Mouse (Mus musculus): Measurements from ENCODE around the gene Cln6. TPM values are rescaled to one million over a fixed set of nuclear protein-coding genes. Genes with fewer than 3 reads are reported as not detected.

Gene Cln6
- polyA plus RNA-seq, 1 experiment from 2014 or later: 19.7 TPM

DNA sequence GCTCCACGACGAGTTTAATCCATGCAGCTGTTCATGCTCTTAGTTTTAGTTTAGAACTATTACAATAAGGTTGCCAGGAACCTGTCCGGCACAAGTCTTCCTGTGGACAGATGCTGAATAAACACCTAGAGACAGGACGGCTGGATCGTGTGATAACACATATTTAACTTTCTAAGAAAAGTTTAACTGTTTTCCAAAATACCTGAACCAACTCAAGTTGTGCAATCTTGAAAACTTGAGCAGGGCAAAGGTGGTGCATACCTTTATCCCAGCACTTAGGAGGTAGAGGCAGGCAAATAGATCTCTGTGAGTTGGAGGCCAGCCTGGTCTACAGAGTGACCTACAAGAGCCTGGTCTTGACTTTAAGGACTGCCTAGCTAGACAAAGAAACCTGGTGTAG, 3.7 kb upstream of the Cln6 start:
- Histone ChIP-seq H3K27ac (replicated peaks in 1 of 2; ENCODE audit: control insufficient read depth in 1 of 2, insufficient read depth in 1 of 2, low read depth in 2 of 2, low read length in 2 of 2) (no peak overlapping the region), H3K9me3 (ENCODE audit: control insufficient read depth, low read length) (no peaks in the 10 kb centered on the region), H3K9ac (ENCODE audit: low read length) (no peak overlapping the region), H3K4me1 (ENCODE audit: control insufficient read depth in 2 of 2, insufficient read depth in 2 of 2, low read length in 2 of 2) (peaks cover 11 to 15% of the 10 kb centered on the region in 2 experiments), H3K4me3 (ENCODE audit: control insufficient read depth in 1 of 2, insufficient read depth in 1 of 2, low read depth in 1 of 2, low read length in 2 of 2) (no peak overlapping the region), H3K36me3 (ENCODE audit: control insufficient read depth, insufficient read depth, low read length) (no peaks in the 10 kb centered on the region), H3K4me2 (ENCODE audit: low read length) (no peak overlapping the region), H3K27me3 (ENCODE audit: control insufficient read depth, insufficient read depth, low read length) (no peaks in the 10 kb centered on the region)
- WGBS: 67% methylated on average over 5 of the region's 5 CpGs
- no peak for ATAC-seq (ENCODE audit: insufficient number of reproducible peaks, insufficient read depth, low FRiP score, low read depth)

DNA sequence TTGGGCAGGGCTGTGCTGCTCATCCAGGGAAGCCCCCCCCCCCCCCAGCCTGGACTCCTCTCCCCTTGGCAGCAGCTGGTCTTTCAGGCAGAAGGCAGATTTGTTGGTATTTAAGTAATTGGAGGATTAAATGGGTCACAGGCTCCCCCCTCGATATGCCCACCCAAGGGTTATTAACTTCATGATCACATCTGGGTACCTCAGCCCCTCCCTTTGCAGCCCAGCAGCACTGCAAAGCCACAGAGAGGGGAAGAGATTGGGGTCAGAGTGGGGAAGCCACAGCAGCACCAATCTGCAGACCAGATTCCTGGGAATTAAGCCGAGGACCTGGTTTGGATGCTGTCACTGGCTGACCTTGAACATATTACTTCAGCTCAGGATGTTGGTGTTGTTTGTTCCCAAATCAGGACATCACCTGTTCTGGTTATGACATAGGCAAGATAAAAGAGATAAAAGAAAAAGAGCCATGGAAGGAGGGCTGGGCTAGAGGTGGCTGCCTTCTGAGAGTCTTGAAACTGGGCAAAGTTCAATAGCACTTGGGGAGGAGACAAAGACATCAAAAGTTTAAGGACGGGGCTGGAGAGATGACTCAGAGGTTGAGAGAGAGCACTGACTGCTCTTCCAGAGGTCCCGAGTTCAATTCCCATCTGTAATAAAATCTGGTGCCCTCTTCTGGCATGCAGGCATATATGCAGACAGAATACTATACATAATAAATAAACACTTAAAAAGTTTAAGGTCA, 2.7 kb upstream of the Cln6 start:
- Histone ChIP-seq H3K27me3 (ENCODE audit: control insufficient read depth, insufficient read depth, low read length) (no peaks in the 10 kb centered on the region), H3K27ac (replicated peaks in 1 of 2; ENCODE audit: control insufficient read depth in 1 of 2, insufficient read depth in 1 of 2, low read depth in 2 of 2, low read length in 2 of 2) (no peak overlapping the region), H3K4me3 (ENCODE audit: control insufficient read depth in 1 of 2, insufficient read depth in 1 of 2, low read depth in 1 of 2, low read length in 2 of 2) (no peak overlapping the region), H3K4me2 (ENCODE audit: low read length) (no peak overlapping the region), H3K4me1 (ENCODE audit: control insufficient read depth in 2 of 2, insufficient read depth in 2 of 2, low read length in 2 of 2) (peaks cover 11 to 17% of the 10 kb centered on the region in 2 experiments), H3K9ac (ENCODE audit: low read length) (no peak overlapping the region), H3K36me3 (ENCODE audit: control insufficient read depth, insufficient read depth, low read length) (no peaks in the 10 kb centered on the region), H3K9me3 (ENCODE audit: control insufficient read depth, low read length) (no peaks in the 10 kb centered on the region)
- ATAC-seq (ENCODE audit: insufficient number of reproducible peaks, insufficient read depth, low FRiP score, low read depth): no peak
- 64% methylated on average over 4 of the region's 4 CpGs for WGBS

DNA sequence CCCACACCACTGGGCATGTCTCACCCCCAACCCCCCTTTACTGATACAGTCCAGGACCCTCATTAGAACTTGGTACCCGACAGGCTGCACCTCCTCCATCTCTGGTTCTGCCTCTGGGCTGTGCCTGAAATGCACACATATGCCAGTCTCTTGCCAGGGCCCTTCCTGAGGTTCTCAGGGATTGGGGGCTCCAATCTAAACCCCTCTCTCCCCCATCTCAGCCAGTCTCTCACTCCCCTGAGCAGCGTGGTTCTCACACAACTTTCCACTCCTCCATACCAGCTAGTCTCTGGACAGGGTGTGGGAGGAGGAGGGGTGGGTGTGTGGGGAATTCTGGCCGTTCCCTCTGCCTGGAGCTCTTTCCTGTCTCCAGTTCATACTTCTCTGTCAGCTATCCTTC, 974 bp upstream of the Cln6 start:
- WGBS: 36% methylated on average over 3 of the region's 3 CpGs
- Histone ChIP-seq H3K9me3 (ENCODE audit: control insufficient read depth, low read length) (no peaks in the 10 kb centered on the region), H3K9ac (ENCODE audit: low read length) (no peak overlapping the region), H3K27ac (replicated peaks in 1 of 2; ENCODE audit: control insufficient read depth in 1 of 2, insufficient read depth in 1 of 2, low read depth in 2 of 2, low read length in 2 of 2) (peak overlapping the region in 1 of 2 experiments; percentile 81; a peak in 3 of 4 replicates), H3K4me2 (ENCODE audit: low read length) (peak overlapping the region; percentile 89; the same call in 1 of the 2 replicates), H3K4me3 (ENCODE audit: control insufficient read depth in 1 of 2, insufficient read depth in 1 of 2, low read depth in 1 of 2, low read length in 2 of 2) (no peak overlapping the region), H3K27me3 (ENCODE audit: control insufficient read depth, insufficient read depth, low read length) (no peaks in the 10 kb centered on the region), H3K4me1 (ENCODE audit: control insufficient read depth in 2 of 2, insufficient read depth in 2 of 2, low read length in 2 of 2) (peaks cover 11 to 17% of the 10 kb centered on the region in 2 experiments), H3K36me3 (ENCODE audit: control insufficient read depth, insufficient read depth, low read length) (no peaks in the 10 kb centered on the region)
- no peak for ATAC-seq (ENCODE audit: insufficient number of reproducible peaks, insufficient read depth, low FRiP score, low read depth)

DNA sequence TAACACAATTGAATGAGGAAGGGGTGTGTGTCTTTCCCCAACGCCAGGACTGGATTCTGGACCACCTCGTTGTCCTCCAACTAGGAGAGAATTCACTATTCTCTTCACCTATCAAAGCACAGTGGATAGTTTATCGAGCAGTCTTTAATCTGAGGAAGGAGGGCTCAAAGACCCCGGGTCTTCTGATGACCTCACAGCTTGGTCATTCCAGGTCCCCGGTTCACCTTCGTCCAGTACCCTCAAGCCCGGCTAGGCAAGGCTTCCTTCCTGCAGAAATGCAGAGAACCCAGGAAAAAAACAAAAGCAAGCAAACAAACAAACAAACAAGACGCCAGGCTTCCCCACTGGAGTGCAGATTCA, 459 bp upstream of the Cln6 start:
- Histone ChIP-seq H3K4me3 (ENCODE audit: control insufficient read depth in 1 of 2, insufficient read depth in 1 of 2, low read depth in 1 of 2, low read length in 2 of 2) (peak overlapping the region; percentile 69 to 85), H3K9ac (ENCODE audit: low read length) (peak overlapping the region; percentile 91; the same call in 1 of the 2 replicates), H3K4me1 (ENCODE audit: control insufficient read depth in 2 of 2, insufficient read depth in 2 of 2, low read length in 2 of 2) (peaks cover 11 to 17% of the 10 kb centered on the region in 2 experiments), H3K9me3 (ENCODE audit: control insufficient read depth, low read length) (no peaks in the 10 kb centered on the region), H3K36me3 (ENCODE audit: control insufficient read depth, insufficient read depth, low read length) (no peaks in the 10 kb centered on the region), H3K4me2 (ENCODE audit: low read length) (peak overlapping the region; percentile 89), H3K27me3 (ENCODE audit: control insufficient read depth, insufficient read depth, low read length) (no peaks in the 10 kb centered on the region), H3K27ac (replicated peaks in 1 of 2; ENCODE audit: control insufficient read depth in 1 of 2, insufficient read depth in 1 of 2, low read depth in 2 of 2, low read length in 2 of 2) (peak overlapping the region; percentile 46 to 81)
- WGBS: 11% methylated on average over 8 of the region's 8 CpGs
- no peak for ATAC-seq (ENCODE audit: insufficient number of reproducible peaks, insufficient read depth, low FRiP score, low read depth)

DNA sequence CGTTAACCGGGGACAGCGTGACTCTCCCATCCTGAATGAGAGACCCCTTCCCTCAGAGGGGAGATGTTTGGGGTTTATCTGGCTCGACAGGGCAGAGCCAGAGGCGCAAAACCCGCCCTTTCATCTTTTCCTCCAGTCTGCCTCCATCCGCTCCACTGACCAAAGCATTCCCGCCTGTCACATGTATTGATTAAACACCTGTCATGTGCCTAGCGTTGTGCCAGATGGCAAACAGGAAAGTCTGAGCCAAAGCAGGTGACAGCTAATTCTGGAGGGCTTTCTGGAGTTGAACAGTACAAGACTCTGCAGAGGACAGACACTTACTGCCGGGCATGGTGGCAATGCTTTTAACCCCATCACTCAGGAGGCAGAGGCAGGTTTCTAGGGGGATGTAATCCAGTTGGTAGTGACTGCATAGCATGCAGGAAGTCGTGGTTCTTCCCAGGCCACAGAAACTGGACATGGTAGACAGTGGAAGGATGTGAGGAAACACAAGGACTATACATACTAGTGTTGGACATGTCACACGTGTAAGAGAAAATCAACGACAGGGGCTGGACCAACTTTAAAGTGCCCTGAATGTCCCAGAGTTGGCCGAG, 686 bp downstream of the Cln6 start:
- no peaks in the 10 kb centered on the region for H3K36me3 ChIP-seq (ENCODE audit: control insufficient read depth, insufficient read depth, low read length)
- 12% methylated on average over 14 of the region's 14 CpGs for WGBS
- peak overlapping the region; percentile 89 for H3K4me2 ChIP-seq (ENCODE audit: low read length)
- H3K9ac ChIP-seq (ENCODE audit: low read length): peak overlapping the region; percentile 91
- H3K4me3 ChIP-seq (ENCODE audit: control insufficient read depth in 1 of 2, insufficient read depth in 1 of 2, low read depth in 1 of 2, low read length in 2 of 2): peak overlapping the region; percentile 69 to 85
- H3K27me3 ChIP-seq (ENCODE audit: control insufficient read depth, insufficient read depth, low read length): no peaks in the 10 kb centered on the region
- H3K9me3 ChIP-seq (ENCODE audit: control insufficient read depth, low read length): no peaks in the 10 kb centered on the region
- no peak for ATAC-seq (ENCODE audit: insufficient number of reproducible peaks, insufficient read depth, low FRiP score, low read depth)
- H3K27ac ChIP-seq (replicated peaks in 1 of 2; ENCODE audit: control insufficient read depth in 1 of 2, insufficient read depth in 1 of 2, low read depth in 2 of 2, low read length in 2 of 2): peak overlapping the region; percentile 61 to 81
- H3K4me1 ChIP-seq (ENCODE audit: control insufficient read depth in 2 of 2, insufficient read depth in 2 of 2, low read length in 2 of 2): peaks cover 11 to 17% of the 10 kb centered on the region in 2 experiments

DNA sequence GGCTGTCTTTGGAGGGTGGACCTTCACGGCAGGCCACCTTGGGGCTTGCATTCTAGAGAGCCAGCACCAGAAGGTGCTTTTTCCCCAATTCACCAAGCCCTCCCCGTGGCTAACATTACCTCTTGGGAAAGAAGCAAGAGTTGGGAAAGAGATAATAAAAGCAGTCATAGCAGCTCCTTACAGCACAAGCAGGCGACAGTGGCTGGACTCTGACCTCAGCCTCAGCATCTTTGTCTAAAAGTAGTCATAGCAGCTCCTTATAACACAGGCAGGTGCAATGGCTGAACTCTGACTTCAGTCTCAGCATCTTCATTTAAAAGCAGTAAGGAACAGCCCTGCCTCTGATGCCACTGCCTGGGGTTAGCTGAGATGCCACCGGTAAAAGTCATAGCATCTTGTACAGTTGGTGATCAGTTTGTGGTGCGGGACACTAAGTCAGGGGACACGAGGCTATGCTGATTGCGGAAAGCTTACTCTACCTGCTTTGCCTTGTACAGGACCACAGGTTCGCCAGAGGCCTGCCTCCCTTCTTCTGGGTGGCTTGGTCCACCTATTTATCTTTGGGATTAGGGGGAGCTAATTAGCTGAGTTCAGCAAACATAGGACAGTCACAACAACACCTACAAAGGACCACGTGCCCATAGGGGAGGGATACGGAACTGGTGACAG, 4.9 kb downstream of the Cln6 start:
- peaks cover 12 to 17% of the 10 kb centered on the region in 2 experiments for H3K4me1 ChIP-seq (ENCODE audit: control insufficient read depth in 2 of 2, insufficient read depth in 2 of 2, low read length in 2 of 2)
- H3K9ac ChIP-seq (ENCODE audit: low read length): no peak overlapping the region
- no peaks in the 10 kb centered on the region for H3K27me3 ChIP-seq (ENCODE audit: control insufficient read depth, insufficient read depth, low read length)
- no peak overlapping the region for H3K4me2 ChIP-seq (ENCODE audit: low read length)
- no peak for ATAC-seq (ENCODE audit: insufficient number of reproducible peaks, insufficient read depth, low FRiP score, low read depth)
- no peak overlapping the region for H3K27ac ChIP-seq (replicated peaks in 1 of 2; ENCODE audit: control insufficient read depth in 1 of 2, insufficient read depth in 1 of 2, low read depth in 2 of 2, low read length in 2 of 2)
- no peak overlapping the region for H3K4me3 ChIP-seq (ENCODE audit: control insufficient read depth in 1 of 2, insufficient read depth in 1 of 2, low read depth in 1 of 2, low read length in 2 of 2)
- no peaks in the 10 kb centered on the region for H3K9me3 ChIP-seq (ENCODE audit: control insufficient read depth, low read length)
- H3K36me3 ChIP-seq (ENCODE audit: control insufficient read depth, insufficient read depth, low read length): peaks cover 9% of the 10 kb centered on the region; the same call in 1 of the 2 replicates
- 72% methylated on average over 10 of the region's 10 CpGs for WGBS

DNA sequence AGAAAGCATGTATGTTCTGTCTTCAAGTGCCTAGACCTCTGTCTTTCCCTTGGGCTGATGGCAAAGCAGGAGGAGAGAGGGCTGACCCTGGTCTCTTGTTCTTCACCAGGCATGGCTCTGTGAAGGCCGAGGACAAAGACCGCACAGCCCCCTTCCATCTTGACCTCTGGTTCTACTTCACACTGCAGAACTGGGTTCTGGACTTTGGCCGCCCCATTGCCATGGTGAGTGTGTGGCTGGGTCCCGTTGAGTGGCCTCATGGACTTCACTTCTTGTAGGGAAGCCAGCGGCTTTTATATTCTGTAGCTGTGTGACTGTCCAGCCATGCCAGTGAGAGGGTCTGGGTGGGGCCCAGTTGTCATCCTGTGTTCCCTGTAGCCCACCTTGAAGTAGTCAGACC, 5.9 kb downstream of the Cln6 start:
- Histone ChIP-seq H3K4me2 (ENCODE audit: low read length) (no peak overlapping the region), H3K4me3 (ENCODE audit: control insufficient read depth in 1 of 2, insufficient read depth in 1 of 2, low read depth in 1 of 2, low read length in 2 of 2) (no peak overlapping the region), H3K36me3 (ENCODE audit: control insufficient read depth, insufficient read depth, low read length) (peaks cover 12% of the 10 kb centered on the region; the same call in 1 of the 2 replicates), H3K4me1 (ENCODE audit: control insufficient read depth in 2 of 2, insufficient read depth in 2 of 2, low read length in 2 of 2) (peaks cover 7 to 11% of the 10 kb centered on the region in 2 experiments), H3K9me3 (ENCODE audit: control insufficient read depth, low read length) (no peaks in the 10 kb centered on the region), H3K9ac (ENCODE audit: low read length) (no peak overlapping the region), H3K27ac (replicated peaks in 1 of 2; ENCODE audit: control insufficient read depth in 1 of 2, insufficient read depth in 1 of 2, low read depth in 2 of 2, low read length in 2 of 2) (no peak overlapping the region), H3K27me3 (ENCODE audit: control insufficient read depth, insufficient read depth, low read length) (no peaks in the 10 kb centered on the region)
- no peak for ATAC-seq (ENCODE audit: insufficient number of reproducible peaks, insufficient read depth, low FRiP score, low read depth)
- WGBS: 97% methylated on average over 5 of the region's 5 CpGs
